Mouse (Mus musculus) adrenal gland, adult 8-10 months (tissue): Measurements from ENCODE around the gene Nr1i3. TPM values are rescaled to one million over a fixed set of nuclear protein-coding genes. Genes with fewer than 3 reads are reported as not detected.

Source experiments
- DNase-seq: peaks from one replicate; pipeline ENCODE4 v3.0.0; 2022
- total RNA-seq, 4 experiments: library from RNA; stranded (reverse); gene quantifications; 2 replicates each; pipeline ENCODE4 v1.2.4; 2022

Nr1i3 gene
- total RNA-seq, 4 experiments from 2014 or later, result 0.13 to 0.15 TPM; not detected in 2

DNA sequence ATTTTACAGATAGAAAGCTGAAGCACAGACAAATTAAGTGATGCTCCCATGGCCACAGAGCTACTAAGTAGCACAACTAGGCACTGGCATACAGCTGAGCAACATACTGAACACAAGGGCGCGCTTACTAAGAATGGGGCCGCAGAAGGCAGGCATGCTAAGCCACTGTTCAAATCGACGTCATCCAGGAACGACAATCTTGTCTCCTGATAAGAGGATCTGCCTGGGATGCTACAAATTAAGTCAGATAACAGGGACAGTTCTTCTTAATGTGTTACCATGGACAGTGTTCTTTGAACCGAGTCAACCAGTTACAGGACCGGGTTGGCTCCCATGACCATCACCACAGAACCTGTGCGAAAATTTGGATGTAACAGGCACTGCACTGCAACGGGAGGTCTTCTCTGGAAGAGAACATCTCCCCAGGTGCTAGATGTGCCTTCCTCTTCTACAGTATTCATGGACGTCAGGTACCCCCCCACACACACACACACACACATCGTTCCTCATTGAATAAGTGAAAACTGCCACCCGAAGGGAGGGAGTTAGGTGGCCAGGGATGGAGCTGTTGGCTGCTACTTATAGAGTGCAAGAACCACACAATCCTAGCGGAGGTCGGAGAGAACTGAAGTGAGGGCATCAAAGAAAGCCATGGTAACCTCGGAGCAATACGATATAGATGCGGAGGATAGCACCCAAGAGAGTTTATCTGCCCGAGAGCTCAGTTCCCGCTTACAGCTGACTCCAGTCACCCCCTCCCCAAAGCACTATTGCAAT lies 18.5 kb upstream of the Nr1i3 start:
- no peak for DNase-seq

GRCm38 (mm10) chr1:171195887-171196397 lies 17.8 kb upstream of the Nr1i3 start, which contains the start of gene Pcp4l1:
Gene Pcp4l1, minus strand, starts transcription at chr1:171196268.
- peak; percentile 68 for DNase-seq

DNA sequence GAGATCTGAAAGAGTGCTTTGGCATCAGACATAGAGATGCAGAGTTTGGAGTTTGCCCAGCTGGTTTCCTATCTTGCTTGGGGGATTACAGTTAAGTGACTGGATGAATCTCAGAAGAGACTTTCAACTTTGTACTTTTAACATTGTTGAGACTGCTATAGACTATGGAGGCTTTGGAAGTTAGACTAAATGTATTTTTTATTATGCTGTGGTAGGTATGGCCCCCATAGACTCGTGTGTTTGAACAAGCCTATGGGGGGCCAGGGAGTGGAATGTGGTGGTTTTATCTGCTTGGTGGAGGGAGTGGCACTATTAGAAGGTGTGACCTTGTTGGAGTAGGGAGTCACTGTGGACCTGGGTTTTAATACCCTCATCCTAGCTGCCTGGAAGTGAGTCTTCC lies 14.2 kb upstream of the Nr1i3 start:
- DNase-seq, result no peak

GRCm38 (mm10) chr1:171200769-171201168 lies 13.0 kb upstream of the Nr1i3 start:
- DNase-seq, result no peak

DNA sequence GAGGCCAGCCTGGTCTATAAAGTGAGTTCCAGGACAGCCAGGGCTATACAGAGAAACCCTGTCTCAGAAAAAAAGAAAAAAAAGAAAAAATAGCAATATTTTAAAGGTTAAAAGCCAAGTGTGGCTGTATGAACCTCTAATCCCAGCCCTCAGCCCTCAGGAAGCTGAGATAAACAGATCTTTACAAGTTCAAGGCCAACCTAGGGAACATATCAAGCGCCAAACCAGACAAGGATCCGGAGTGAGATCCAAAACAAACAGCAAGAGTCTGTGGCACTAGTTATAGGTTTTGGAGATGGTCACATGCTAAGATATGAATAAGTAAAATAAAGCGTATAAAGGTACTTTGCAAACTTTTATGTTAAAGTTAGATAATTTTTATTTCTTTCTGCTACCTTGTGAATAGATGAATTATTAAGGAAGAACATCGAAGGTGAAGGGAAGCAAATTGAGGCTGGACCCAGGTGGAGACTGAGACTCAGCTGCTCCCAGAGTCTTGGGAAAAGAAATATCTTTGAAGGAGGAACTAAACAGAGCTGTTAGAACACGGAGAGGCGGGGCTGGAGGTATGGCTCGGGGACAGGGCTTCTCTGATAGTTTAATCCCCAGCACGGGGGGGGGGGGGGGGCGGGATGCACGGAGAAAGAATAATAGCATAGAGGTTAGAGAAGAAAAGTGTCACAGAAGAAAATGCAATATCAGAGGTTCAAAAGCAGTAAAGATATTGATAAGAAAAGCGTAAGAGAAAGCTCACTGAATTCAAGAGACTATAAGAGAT lies 10.1 kb upstream of the Nr1i3 start:
- DNase-seq, result no peak

- DNase-seq, result no peak
Measured at GRCm38 (mm10) chr1:171204249-171204644, 9.5 kb upstream of the Nr1i3 start.

GRCm38 (mm10) chr1:171205704-171206493 lies 7.9 kb upstream of the Nr1i3 start:
- DNase-seq, result no peak

- DNase-seq, result no peak
Measured at GRCm38 (mm10) chr1:171209409-171209808, 4.4 kb upstream of the Nr1i3 start.

DNA sequence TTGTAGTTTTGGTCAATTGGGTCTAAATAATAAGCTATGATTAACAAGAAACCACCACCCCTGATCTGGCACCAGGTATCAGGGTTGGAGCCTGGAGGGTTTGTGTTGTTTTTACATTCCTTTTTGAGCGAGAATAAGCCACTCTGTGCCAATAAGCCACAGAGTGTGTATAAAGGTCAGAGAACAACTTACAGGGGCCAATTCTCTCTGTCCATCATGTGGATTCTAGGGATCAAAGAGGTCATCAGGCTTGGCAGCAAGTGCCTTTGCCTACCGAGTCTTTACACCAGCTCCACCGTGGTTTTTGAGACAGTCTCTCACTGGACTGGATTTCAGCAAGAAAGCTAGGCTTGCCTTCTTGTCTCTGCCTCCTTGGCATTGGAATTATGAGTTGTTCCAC lies 916 bp upstream of the Nr1i3 start:
- DNase-seq, result no peak

- DNase-seq, result no peak
Measured at GRCm38 (mm10) chr1:171216241-171216955, 2.6 kb downstream of the Nr1i3 start.

GRCm38 (mm10) chr1:171220871-171221270 lies 7.1 kb downstream of the Nr1i3 start:
- peak; percentile 78 for DNase-seq

GRCm38 (mm10) chr1:171221281-171222193 lies 7.8 kb downstream of the Nr1i3 start:
- no peak for DNase-seq

DNA sequence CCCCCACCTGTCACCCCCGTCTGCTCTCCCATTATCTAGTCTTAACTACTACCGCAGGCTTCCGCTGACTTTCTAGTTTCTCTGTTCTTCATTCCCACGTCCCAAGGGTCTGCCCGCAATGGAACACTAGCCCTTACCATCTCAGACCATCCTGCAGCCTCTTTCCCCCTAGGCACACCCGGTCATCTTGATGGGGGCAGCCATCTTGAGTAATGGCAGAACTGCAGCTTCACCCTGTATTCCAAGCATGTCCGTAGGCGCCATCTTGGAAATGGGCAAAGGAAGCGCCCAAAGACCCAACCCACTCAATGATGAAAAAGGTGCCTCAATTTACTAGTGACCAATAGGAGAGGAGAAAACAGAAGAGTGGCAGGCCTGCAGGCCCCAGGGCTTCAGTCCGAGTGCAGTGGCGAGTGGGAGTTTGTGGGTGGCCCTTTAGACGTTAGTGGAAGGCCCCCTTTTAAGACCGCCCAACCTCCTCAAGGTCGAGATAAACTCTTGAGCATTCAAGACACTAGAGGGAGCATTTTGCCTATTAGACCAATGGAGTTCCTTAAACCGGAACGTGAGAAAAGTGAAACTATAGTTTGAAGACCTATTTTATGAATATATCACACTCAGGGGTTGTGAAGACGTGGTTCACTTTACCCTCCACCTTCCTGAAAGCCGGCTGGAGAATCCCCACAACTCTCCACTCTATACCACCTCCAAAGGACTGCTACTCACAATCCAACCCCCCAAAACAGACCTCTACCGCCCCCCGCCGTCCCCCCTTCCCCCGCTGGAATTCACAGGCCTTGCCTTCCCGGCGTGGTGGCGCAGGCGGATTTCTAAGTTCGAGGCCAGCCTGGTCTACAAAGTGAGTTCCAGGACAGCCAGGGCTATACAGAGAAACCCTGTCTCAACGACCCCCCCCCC lies 8.7 kb downstream of the Nr1i3 start, which contains the start of gene Tomm40l:
Gene Tomm40l, minus strand, starts transcription at position 277 of the 918 bp plus-strand sequence.
- DNase-seq, result peak; percentile 99

DNA sequence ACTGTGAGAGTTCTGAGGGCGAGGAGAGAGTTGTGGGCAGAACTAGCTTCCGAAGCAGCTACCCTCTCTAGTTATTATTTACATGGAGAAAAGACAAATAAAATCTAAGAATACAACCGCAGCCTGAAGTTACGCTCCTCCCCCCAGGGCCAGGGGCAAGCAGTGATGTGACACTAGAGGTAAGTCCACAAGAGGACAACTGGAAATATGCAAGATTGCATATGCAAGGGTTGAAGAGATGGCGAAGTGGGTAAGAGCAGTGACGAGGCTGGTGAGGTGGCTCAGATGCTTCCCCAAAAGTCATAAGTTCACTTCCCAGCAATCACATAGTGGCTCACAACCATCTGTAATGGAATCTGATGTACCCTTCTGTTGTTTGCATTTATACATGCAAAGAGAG lies 9.4 kb downstream of the Nr1i3 start:
- no peak for DNase-seq

DNA sequence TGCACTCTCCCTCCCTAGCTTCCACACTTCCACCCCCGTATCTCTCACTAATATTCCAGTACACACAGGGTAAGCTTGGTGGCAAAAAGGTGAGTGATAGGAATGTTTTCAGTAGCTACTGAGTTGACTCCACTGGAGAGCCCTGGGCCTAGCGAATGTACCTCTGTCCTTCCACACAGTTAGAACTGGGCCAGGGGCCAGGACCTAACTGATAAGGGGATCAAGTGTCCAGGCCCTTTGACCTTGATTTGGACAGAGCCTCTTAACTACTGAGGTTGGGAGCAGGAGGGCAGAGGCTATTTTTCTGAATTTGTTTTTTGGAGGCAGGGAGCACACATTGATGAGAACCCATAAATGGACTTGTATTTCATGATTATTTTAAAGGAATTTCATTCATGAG lies 10.0 kb downstream of the Nr1i3 start:
- peak; percentile 82 for DNase-seq

DNA sequence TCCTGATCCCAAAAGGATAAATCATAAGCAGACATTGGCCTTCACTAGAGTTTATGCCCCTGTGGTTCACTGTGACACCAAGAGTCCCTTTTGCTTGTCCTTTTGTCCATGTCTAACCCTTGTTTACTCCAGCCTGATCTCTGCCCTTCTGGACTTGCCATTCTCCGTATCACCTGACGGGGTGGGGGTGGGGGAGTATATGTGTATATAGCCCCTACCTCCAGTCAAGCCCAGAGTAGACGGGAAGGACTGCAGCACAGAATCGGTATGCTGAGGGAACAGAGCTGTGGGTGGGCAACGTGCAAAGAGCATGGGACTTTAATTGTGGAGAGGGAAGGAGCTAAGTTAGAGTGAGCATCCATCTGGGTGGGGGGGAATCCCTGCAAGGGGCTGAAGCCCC lies 11.1 kb downstream of the Nr1i3 start, which contains the start of gene Apoa2:
Gene Apoa2, plus strand, starts transcription at position 198 of the 400 bp plus-strand sequence.
- no peak for DNase-seq

DNA sequence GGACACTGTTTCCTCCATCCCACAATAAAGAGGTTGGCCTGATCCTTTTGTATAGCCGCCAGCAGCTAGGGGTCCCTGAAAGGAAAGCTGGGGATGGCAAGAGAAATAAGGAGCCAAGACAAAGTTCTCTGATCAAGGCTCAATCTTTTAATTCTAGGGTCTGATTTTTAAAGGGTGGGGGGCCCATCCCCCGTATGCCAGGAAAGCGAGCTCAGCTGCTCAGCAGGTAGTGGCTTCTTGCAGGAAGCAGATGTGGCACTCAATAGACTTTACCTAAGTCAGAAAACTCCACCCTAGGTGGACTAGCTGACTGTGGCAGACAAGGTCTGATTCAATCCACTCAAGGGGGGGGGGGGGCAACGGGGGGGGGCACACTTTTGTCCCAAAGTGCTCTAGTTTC lies 13.0 kb downstream of the Nr1i3 start:
- DNase-seq, result no peak

GRCm38 (mm10) chr1:171227879-171228278 lies 14.1 kb downstream of the Nr1i3 start:
- no peak for DNase-seq

GRCm38 (mm10) chr1:171229750-171230149 lies 16.0 kb downstream of the Nr1i3 start:
- no peak for DNase-seq

DNA sequence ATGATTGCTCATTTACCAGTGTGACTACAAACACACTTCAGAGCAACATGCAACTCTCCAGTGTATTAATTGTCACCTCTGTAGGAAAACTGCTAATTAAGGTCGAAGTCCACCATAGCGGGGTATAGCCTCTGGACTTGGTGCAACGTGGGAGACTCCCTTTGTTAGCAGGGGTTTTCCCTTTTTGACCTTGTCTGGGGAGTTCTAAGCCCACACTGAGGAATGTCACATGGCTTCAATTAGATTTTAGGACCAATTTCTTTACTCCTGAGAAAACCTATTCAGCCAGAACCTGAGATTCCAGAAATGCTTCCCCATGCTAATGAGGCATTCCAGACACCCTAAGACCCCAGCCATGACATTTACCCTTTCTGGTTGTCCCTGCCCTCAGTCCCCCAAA lies 16.4 kb downstream of the Nr1i3 start:
- DNase-seq, result no peak
